Mouse (Mus musculus) neural tube, embryonic 12.5 days (tissue): ENCODE results near the gene Uqcrc2. TPM values are rescaled to one million over a fixed set of nuclear protein-coding genes. Genes with fewer than 3 reads are reported as not detected.

Source experiments
- ATAC-seq: fragments of 200-750 bp; cut with Nextera tagmentation; 2 replicates; pipeline ENCODE4 v1.8.0; 2017; ENCODE audit warnings: low read depth, mild to moderate bottlenecking, moderate TSS enrichment, moderate library complexity; ENCODE audit not compliant: low FRiP score
- H3K27ac ChIP-seq: fragments of 300-500 bp; sonication (generic); 2 replicates; pipeline ENCODE4 v1.5.1; 2016
- H3K27me3 ChIP-seq: fragments of 300-500 bp; sonication (generic); replicated peaks from 2 replicates; pipeline ENCODE4 v1.6.1; 2016; ENCODE audit warnings: mild to moderate bottlenecking
- H3K36me3 ChIP-seq: fragments of 300-500 bp; sonication (generic); 2 replicates; pipeline ENCODE4 v1.6.1; 2016; ENCODE audit warnings: mild to moderate bottlenecking
- H3K4me1 ChIP-seq: fragments of 300-500 bp; sonication (generic); 2 replicates; pipeline ENCODE4 v1.6.1; 2016
- H3K4me2 ChIP-seq: fragments of 300-500 bp; sonication (generic); replicated peaks from 2 replicates; pipeline ENCODE4 v1.6.1; 2016; ENCODE audit warnings: mild to moderate bottlenecking
- H3K4me3 ChIP-seq: fragments of 300-500 bp; sonication (generic); 2 replicates; pipeline ENCODE4 v1.5.1; 2016
- H3K9ac ChIP-seq: fragments of 300-500 bp; sonication (generic); 2 replicates; pipeline ENCODE4 v1.6.1; 2016; ENCODE audit warnings: mild to moderate bottlenecking
- H3K9me3 ChIP-seq: fragments of 300-500 bp; sonication (generic); 2 replicates; pipeline ENCODE4 v1.6.1; 2016; ENCODE audit warnings: mild to moderate bottlenecking
- WGBS: fragments of 180-500 bp; shearing (Covaris S2); methylation state at CpG from one replicate; pipeline ENCODE4 v1.1.7; 2016; 5-methylcytosine and 5-hydroxymethylcytosine counted together
- polyA plus RNA-seq: library from polyadenylated mRNA; unstranded; fragments of >200 nt; fragmentation: Nextera tagmentation; extraction: Ambion mirVana; gene quantifications from 2 replicates; pipeline ENCODE4 v1.2.1, GENCODE M21; 2016

The Uqcrc2 gene
- polyA plus RNA-seq, 1 experiment from 2014 or later, result 176 TPM

DNA sequence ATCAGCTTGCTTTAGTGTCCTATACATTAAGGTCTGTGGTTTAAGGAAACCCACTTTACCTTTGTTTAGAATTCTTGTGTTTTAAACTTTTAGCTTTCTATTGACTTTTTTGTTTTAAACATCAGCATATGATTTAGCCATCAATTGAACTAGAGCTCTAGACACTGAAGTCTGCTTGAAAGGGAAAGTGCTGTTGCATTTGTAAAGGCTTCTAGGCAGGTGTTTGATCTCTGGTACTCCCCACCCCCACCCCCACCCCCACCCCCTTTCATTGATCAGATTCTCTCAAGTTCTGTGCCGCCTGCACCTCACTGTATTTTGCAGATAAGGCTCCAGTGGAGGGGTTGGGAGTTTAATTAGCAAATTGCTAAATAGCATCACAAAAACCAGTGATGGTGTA, 60.7 kb downstream of the Uqcrc2 start:
- Histone ChIP-seq H3K4me2 (no peak overlapping the region), H3K27me3 (no peaks in the 10 kb centered on the region), H3K27ac (no peak overlapping the region), H3K9me3 (no peaks in the 10 kb centered on the region), H3K4me1 (peaks cover 4% of the 10 kb centered on the region; the same call in 1 of the 2 replicates), H3K9ac (no peak overlapping the region), H3K4me3 (no peak overlapping the region), H3K36me3 (peaks cover 5% of the 10 kb centered on the region; the same call in 1 of the 2 replicates)
- WGBS, result 59% methylated on average over 1 of the region's 1 CpGs
- ATAC-seq, result no peak

DNA sequence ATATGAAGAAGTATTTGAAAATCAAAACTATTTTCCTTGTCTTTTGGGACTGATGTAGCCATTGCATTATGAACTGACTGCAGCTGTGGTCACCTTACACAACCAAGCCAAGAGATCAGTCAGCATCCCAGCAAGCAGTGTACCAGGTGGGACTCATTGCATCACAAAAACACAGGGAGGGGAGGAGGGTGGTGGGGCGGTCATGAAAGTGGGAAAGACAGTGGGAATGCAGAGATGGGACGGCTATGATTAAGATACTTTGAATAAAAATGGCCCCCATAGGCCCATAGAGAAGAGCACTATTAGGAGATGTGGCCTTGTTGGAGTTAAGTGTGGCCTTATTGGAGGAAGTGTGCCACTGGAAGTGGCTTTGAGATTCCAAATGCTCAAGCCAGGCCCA, 61.4 kb downstream of the Uqcrc2 start:
- H3K27ac ChIP-seq, result no peak overlapping the region
- no peak overlapping the region for H3K4me2 ChIP-seq
- peaks cover 5% of the 10 kb centered on the region; the same call in 1 of the 2 replicates for H3K36me3 ChIP-seq
- WGBS, result 82% methylated on average over 2 of the region's 2 CpGs
- peaks cover 4% of the 10 kb centered on the region; the same call in 1 of the 2 replicates for H3K4me1 ChIP-seq
- H3K9ac ChIP-seq, result no peak overlapping the region
- H3K4me3 ChIP-seq, result no peak overlapping the region
- ATAC-seq, result no peak
- H3K27me3 ChIP-seq, result no peaks in the 10 kb centered on the region
- H3K9me3 ChIP-seq, result no peaks in the 10 kb centered on the region

DNA sequence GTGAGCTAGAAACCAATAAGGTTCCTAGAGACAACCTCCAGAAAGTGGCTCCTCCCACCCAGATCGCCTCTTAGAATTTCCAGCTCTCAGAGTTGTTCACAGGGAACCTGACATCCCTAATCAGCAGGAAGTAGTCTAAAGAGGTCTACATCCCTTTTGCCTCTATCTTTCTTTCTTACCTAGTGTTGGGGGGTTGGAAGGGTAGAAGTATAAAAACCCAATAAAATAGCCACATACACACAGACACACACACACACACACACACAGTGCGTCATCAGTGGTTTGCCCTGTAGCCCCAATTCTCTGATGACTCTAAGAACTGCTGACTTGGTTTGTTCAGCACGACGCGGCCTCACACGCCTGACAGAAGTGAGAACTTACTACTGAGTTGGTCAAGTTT, 64.6 kb downstream of the Uqcrc2 start:
- no peak overlapping the region for H3K9ac ChIP-seq
- WGBS, result 91% methylated on average over 6 of the region's 6 CpGs
- no peaks in the 10 kb centered on the region for H3K36me3 ChIP-seq
- no peak overlapping the region for H3K4me3 ChIP-seq
- no peak overlapping the region for H3K4me2 ChIP-seq
- no peaks in the 10 kb centered on the region for H3K27me3 ChIP-seq
- no peak overlapping the region for H3K27ac ChIP-seq
- peaks cover 4% of the 10 kb centered on the region; the same call in 1 of the 2 replicates for H3K4me1 ChIP-seq
- ATAC-seq, result no peak
- H3K9me3 ChIP-seq, result no peaks in the 10 kb centered on the region

DNA sequence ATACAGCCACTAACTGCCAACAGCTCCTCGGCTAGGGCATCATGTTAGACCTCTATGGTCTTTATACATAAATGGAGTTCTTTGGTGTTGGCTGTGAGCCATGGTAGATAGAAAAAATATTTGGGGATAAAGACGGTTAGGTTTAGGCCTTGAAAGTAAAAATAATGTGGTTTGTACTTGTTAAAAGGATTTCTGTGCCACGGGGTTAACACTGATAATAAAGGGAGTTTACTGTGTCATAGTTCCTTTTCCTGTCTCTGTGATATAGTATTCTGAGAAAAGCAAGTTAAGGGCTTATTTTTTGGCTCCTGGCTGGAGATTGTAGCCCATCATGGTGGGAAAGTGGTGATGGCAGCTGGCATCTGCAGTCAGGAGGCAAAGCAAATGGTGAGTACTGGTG, 68.9 kb downstream of the Uqcrc2 start:
- no peaks in the 10 kb centered on the region for H3K36me3 ChIP-seq
- no peak overlapping the region for H3K27ac ChIP-seq
- no peaks in the 10 kb centered on the region for H3K4me1 ChIP-seq
- H3K9me3 ChIP-seq, result no peaks in the 10 kb centered on the region
- H3K4me3 ChIP-seq, result no peak overlapping the region
- WGBS, result 90% methylated on average over 3 of the region's 3 CpGs
- no peak overlapping the region for H3K9ac ChIP-seq
- H3K4me2 ChIP-seq, result no peak overlapping the region
- no peak for ATAC-seq
- no peaks in the 10 kb centered on the region for H3K27me3 ChIP-seq

Other genes starting within 250 kb of the Uqcrc2 start
- gene Abca16, start 225.5 kb upstream of the Uqcrc2 start, polyA plus RNA-seq, result not detected in 2 replicates
- 0.22 and 0.46 TPM in 2 replicates for gene Pdzd9, start 35.2 kb downstream of the Uqcrc2 start, polyA plus RNA-seq
- gene Mosmo, start 42.4 kb downstream of the Uqcrc2 start, polyA plus RNA-seq, result 14.8 and 16.6 TPM in 2 replicates
- gene Vwa3a, start 104.1 kb downstream of the Uqcrc2 start, polyA plus RNA-seq, result 0.28 and 0.50 TPM in 2 replicates
- not detected in 2 replicates for gene Gm5737, start 177.2 kb downstream of the Uqcrc2 start, polyA plus RNA-seq
- 21.1 and 22.2 TPM in 2 replicates for gene Eef2k, start 207.7 kb downstream of the Uqcrc2 start, polyA plus RNA-seq